Mouse (Mus musculus): ENCODE data around the gene Fbxw7. TPM values are rescaled to one million over a fixed set of nuclear protein-coding genes. Genes with fewer than 3 reads are reported as not detected.

Gene Fbxw7
- total RNA-seq, 1 experiment from 2014 or later: 22.1 TPM

DNA sequence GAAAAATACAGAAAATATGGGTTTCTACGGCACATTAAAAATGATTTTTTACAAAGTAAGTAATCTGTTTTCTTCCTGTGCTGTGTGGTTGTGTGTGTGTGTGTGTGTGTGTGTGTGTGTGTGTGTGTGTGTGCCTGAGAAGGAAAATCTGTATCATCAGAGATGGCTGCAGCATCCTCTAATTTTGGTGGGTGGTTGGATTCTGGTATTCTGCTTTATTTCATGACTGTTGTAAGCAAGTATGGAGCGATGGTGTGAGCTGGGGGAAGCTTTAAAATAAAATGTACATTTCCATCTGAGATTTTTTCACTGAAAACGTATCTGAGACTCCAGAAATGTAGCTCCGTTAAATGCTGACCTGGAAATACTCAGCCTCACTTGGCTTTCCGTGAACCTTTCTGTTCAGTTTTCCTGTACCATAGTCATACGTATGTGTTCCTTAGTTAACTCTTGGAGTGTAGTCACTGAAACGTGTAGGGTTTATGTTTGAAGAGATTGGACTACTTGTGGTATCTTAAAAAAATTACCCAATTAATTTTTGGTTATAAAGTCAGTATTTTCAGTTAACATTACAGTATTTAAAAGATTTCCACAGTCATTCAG lies 137.6 kb downstream of the Fbxw7 start:
- no peak for DNase-seq

DNA sequence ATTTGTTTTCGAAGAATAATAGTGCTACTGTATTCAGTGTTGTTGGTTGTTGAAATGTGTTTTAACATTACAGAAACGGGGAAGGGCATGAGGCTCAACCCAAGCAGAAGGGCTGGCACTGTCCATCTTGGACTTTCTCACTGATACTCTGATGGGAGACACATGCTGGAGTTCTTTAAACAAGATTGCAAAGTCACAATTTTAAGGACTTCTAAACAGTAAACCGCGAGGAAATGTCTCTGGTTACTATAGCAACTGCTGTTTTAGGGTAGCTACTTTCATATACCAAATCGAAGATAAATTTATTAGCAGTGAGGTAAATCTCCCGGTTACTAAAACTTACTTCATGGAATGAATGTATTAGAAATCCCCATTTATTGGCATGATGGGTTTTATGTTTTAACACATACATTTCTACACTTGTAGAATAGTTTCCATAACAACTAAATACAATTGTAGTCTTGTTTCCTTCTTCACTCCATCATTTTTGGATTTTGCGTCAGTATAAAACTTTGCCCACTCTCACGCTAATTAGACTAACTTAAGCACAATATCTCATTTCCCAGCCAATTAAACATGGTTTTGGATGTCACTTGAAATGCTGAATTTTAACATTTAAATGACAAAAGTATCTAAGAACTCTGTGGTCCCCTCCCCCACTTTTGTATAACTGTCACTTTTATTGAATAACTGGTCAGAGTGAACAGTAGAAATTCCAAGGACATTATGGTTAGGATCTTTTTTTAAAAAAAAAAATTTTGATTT lies 140.1 kb downstream of the Fbxw7 start:
- no peak for DNase-seq

DNA sequence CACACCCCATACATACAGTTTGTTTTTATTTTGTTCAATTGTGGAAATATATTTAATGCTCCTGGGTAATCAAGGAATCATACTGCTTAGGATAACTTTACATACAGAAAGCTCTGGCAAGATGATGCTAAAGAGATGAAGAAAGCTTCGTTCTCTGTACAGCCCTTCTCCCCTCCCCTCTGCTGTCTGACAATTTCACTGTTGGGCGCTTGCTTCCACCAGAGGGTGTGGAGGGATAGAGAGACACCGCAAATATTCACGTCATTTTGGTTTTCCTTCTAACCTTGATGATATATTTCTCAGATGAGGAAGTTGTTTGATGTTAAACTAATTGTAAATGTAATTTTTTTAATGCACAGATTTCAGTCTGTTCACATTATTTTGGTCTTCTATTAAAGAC lies 140.8 kb downstream of the Fbxw7 start:
- no peak for DNase-seq

DNA sequence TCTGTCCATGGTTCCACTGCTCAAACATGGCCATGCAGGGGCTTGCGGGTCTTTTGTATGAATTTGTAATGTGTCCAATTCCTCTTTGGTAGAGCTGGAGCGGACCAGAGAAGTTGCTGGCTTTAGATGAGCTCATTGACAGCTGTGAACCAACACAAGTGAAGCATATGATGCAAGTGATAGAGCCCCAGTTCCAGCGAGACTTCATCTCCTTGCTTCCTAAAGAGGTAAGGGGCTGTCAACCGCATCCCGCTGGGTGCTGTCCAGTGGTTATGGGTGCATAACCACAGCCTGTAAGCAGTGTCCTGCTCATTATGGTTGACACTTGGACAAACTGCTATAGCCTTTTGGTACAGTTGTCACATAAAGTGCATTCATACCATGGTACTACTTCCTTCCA lies 150.1 kb downstream of the Fbxw7 start:
- no peak for DNase-seq

DNA sequence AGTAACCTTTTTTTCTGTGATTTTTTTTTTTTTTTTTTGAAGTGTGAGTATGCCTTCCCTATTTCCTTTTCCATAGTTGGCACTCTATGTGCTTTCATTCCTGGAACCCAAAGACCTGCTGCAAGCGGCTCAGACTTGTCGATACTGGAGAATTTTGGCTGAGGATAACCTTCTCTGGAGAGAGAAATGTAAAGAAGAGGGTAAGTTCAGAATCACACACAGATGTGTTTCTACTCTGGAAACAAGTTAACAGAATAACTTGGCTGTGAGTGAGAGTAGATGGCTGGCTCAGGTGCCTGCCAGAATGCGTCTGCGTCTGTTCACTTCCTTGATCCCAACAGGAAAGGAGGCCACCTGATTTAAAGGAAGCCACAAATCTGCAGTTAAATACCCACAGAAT lies 152.3 kb downstream of the Fbxw7 start:
- no peak for DNase-seq

DNA sequence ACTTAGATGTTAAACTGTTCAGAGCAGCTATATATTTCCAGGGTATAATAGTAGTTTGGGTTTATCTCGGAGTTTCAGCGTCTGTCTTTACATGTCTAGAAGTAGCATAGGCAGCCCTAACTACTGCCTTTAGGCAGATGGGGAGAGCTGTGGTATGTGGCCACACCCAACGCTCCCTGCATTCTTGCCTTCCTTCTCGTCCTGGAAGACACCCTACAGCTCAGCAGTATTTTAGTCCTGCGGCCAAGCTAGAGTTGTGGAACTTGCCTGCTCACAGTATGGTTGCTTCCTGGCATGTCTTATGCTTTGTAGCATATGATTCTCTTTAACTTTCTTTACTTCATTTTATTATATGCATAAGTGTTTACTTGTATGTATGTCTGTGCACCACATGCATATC lies 156.5 kb downstream of the Fbxw7 start:
- DNase-seq: no peak

DNA sequence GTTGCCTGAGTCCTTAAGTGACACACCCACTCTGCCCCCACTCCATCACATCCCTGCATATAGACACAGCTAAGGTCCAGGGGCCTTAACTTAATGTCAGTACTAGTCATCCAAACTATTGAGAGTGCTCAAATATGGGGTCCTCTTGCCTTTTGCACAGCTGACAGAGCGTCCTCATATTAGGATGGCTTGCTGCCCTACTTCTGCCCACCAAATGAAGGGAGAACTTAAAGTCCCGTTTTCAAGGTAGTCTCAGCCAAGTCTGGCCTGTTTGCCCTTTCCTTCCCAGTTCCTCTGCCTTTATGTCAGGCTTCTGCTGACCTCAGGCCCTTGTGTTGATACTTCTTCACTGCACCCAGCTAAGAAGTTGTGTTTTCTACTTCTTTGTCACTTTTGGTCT lies 157.8 kb downstream of the Fbxw7 start:
- DNase-seq: no peak

DNA sequence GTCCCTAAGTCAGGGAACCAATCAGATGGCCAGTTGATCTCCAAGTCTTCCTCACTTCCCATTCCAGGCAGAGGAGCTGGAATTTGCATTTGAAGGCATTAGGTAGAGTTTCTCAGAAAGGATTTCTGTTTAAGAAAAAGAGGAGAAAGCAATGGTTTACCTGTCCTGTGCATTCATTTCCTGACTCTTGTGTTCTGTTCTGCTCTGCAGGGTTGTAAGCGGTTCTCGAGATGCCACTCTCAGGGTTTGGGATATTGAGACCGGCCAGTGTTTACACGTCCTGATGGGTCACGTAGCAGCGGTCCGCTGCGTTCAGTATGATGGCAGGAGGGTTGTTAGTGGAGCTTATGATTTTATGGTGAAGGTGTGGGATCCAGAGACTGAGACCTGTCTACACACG lies 159.1 kb downstream of the Fbxw7 start:
- DNase-seq: no peak

DNA sequence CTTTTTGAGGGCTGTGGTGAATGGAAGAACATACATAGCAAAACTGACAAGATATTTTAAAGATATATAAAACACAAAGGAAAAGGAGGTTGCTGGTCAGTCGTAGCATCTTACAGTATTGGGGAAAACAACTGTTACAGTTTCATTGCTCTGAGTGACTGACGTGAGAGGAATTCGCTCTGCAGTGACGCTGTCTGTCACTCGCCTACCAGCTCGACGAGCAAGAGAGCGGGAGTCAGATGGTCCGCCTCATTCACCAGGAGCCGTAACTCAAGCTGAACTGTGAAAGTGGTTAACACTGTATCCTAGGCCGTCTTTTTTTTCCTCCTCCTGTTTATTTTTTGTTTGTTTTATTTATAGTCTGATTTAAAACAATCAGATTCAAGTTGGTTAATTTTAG lies 163.6 kb downstream of the Fbxw7 start:
- DNase-seq: no peak

- DNase-seq: no peak
Observed at GRCm38 (mm10) chr3:84980158-84980557, 165.1 kb downstream of the Fbxw7 start.

GRCm38 (mm10) chr3:84982688-84983087 lies 167.6 kb downstream of the Fbxw7 start:
- DNase-seq: no peak

GRCm38 (mm10) chr3:84985121-84985625 lies 170.1 kb downstream of the Fbxw7 start:
- no peak for DNase-seq

DNA sequence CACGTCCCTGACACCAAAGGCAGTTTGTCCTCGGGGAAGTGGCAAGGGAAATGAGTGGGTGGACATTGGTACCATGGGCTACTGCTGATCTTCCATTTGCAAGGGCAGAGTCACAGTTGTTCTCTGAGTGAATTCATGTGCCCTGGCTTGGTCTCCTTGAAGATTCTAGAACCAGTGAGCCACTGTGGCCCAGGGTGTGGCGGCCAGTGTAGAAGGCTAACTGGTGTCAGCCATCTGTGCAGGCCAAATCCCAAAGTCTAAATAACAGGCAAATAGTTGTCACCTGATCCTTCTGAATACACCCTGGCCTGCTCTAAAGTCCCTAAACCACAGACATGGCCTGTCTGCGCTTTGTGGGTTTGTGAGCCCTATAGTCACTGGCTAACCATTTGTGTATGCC lies 173.8 kb downstream of the Fbxw7 start:
- no peak for DNase-seq

- no peak for DNase-seq
Observed at GRCm38 (mm10) chr3:85005257-85005656, 190.2 kb downstream of the Fbxw7 start.

- DNase-seq: no peak
Observed at GRCm38 (mm10) chr3:85012889-85013288, 197.8 kb downstream of the Fbxw7 start.

DNA sequence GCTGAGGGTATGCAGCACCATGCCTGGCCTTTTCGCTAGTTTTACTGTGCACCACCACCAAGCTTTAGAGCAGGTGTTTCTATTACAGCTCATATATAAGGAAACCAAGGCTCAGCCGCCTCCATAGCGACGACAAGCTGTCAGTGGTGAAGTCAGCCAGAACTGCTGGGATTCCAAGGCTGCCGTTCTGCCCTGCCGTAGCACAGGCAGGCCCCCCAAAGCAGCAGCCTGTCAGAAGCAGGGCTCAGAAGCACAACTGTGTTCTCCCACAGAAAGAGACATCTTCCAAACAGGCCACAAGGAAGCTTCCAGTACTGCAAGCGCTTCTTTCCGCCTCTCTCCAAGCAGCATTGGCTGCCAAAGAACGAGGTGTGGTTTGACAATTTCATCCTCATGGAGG lies 200.6 kb downstream of the Fbxw7 start:
- no peak for DNase-seq

GRCm38 (mm10) chr3:85020137-85020536 lies 205.1 kb downstream of the Fbxw7 start:
- no peak for DNase-seq

GRCm38 (mm10) chr3:85021816-85022215 lies 206.7 kb downstream of the Fbxw7 start:
- DNase-seq: no peak

DNA sequence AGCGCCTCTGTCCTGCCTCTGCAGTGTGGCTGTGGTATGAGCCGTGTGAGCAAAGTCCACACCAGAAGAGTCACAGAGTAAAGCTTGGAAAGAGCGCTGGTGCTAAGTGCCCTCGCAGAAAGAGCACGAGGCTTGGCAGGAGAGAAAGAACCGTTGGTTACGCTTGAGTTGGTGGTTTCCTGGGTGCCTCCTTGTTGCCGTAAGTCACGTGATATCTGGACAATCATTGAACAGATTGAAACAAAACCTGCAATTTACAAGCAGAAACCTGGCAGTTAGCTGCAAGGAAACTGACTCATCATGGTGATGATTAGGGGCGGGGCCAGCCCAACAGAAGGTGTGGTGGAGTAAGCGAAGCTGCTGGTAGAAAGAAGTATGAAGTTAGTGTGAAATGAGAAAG lies 207.7 kb downstream of the Fbxw7 start:
- no peak for DNase-seq

DNA sequence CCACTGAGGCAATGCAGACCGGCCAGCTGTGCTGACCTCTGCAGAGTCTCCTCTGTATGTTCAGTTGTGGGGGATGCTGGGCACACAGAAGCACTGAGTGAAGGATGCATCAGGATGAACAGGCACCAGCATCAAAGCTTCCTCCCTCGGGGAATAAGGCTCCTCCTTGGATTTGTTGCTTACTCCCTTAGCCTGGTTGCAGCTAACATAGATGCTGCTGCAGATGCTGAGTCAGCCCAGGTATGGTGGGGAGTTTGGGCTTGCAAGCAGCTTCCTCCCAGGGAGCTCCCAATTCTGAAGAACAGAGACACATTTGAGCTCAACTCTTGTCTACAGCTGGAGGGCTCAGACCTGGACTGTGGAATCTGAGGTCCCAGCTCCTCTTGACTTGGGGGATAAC lies 209.2 kb downstream of the Fbxw7 start:
- DNase-seq: no peak

DNA sequence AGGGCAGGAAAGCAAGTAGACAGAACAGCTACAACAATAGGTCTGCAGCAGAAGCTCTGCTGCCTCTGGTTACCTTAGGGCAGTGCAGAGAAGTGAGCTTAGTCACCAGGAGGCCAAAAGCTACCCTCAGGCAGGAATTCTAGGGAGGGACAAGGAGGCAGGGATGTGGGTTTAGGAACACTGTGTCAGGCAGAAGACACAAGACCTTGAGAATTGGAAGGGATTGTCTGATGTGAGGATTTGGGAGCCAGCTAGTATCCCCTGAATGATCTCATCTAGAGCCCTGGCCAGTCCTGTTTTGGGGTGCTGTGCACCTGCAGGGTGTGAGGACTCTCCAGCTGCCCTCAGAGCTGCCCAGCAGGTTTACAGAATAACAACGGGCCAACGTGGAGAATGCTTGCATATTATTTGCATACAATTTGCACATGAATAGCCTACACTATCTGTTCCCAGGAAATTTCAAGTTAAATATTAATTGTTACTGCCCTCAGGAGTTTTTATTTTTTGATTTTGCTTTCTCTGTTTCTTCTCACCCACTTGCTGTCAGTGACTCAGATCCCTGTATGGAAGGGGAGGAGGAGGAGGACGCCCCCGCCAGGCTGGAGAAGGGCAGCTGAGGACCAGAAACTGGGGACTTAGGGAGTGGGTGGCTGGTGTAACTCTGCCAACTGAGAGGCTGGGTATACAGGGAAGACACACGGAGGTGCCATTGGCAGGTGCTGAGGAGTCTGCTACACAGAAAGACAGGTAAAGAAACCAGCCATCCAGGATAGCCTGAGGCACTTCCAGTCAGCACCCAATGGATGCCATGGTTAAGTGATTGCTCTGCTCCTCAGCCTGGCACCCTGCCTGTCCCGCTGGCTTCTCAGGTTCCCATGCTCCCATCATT lies 210.0 kb downstream of the Fbxw7 start:
- DNase-seq: no peak
